Mouse (Mus musculus): ENCODE results near the gene Sf3a1. TPM values are rescaled to one million over a fixed set of nuclear protein-coding genes. Genes with fewer than 3 reads are reported as not detected.

The Sf3a1 gene
- total RNA-seq, 2 experiments from 2014 or later: 73.1 to 74.1 TPM

DNA sequence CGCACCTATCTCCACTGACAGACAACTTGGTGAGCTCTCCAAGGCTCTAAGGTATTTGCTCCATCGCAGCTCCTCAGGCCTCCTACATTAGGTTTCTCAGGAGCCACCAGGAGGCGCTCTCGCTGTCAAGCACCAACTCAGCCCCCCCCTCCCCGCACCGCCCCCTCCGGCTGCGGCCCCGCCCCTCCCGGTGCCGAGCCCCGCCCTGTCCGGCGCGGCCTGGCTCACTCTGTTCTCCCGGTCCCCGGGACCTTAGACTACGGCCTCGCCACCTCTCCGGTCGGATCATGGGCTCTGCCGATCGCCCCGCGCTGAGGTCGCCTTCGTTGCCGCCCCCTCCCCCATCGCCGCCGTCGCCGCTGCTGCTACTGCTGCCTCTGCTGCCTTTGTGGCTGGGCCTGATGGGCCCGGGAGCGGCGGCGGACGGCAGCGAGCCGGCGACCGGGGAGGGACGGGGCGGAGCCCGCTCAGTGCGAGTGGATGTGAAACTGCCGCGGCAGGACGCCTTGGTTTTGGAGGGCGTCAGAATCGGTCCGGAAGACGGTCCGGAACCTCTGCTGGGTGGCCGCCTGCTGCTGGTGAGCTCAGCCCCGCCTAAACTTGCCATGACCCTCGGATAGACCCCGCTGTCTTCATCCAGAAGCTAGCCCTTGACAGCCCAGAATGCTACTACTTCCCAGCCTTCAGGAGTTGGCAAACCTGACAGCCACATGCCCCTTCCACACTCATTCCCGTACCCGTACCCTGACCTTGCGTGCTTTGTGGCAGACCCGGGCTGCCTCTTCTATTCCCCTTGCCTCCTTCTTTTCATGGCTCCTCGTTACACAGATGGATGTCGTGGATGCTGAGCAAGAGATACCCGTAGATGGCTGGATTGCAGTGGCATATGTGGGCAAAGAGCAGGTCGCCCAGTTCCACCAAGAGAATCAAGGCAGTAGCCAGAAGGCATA lies 24.9 kb upstream of the Sf3a1 start, which contains the start of gene Rnf215:
Rnf215 (plus strand) TSS at position 217 of the 950 bp plus-strand sequence.
- peak; percentile 93 to 95 for DNase-seq (ENCODE audit: low spot score in 2 of 2)

DNA sequence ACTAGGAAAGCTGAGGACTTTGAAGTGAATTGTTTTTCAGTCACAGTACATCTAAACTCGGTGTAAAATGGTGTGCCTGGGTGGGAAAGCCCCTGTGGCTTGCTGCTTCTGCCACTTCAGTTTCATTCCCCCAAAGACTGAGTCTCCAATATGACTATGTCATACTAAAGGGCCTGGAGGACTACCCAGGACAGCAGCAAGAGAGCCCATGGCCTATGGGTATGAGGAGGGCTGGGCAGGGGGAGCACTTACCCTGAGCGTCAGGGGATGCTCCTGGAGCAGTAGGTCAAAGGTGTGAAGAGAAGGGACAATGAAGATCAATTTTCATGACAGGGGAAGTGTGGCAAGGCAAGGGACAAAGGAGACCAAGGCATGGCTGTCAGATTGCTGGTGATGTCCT lies 21.2 kb upstream of the Sf3a1 start:
- no peak for DNase-seq (ENCODE audit: low spot score in 2 of 2)

DNA sequence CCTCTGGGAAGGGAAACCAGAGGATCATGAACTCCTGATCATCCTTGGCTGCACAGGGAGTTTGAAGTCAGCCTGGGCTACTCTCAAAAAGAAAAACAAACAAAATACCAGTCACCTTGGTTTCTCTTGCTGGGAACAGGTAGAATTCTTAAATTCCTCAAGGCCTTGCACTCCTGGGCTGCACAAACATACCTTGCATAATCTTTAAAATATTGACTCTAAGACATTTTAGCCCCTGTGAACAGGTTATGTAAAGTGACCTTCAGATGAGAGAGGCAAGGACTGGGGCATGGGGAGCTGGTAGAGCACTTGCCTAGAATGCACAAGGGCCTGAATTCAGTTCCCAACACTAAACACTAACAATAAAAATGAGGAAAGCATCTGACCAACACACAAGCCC lies 18.6 kb upstream of the Sf3a1 start:
- no peak for DNase-seq (ENCODE audit: low spot score in 2 of 2)

DNA sequence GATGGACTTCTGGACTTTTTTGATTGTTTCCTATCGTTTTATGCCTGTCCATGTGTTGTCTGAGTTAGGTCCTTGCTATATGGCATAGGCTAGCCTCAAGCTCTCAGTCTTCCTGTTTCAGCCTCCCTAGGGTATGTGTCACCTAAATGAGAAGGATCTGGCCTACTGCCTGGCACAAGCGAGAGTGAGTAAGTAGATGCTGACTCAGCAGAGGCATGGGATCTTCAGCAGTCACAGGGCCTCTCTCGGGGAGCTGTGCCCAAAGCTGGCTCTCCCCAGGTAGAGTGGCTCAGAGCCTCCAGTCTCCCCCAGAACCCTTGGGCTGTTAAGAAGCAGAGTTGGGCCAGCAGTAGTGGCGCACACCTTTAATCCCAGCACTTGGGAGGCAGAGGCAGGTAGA lies 17.8 kb upstream of the Sf3a1 start:
- no peak for DNase-seq (ENCODE audit: low spot score in 2 of 2)

DNA sequence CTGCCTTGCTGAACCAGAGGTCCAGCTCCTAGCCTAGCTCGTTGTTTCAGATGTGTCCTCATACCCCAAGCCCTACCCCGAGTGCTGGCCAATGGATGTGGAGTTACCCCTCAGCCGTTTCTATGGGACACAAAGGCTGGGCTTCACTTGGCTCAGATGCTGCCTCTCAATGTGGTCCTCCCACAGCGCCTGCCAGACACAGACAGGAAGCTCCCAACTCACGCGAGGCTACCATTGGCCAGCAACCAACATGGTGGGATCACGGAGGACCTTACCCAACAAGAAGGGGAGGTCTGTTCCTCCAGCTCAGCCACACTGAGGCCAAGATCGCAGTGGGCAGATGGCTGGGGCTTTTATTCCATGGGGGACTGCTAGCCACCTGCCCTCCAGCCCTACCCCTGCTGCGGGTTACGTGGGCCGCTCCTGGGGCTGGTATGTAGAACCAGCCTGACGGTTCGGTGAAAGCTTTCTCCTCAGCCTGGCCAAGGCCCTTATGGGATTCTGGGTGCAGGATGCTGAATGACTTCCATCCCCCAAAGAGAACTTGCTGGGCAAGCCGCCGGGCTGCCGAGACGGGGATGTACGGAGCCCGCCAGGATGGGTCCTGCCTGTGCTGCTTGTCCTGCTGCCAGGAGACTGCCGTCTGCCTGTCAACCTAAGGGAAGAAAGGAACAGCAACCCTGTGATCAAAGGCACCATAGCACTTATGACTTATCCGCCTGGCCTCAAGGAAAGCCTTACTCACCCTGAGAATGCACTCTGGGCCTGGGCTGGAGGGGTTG lies 16.7 kb upstream of the Sf3a1 start:
- no peak for DNase-seq (ENCODE audit: low spot score in 2 of 2)

DNA sequence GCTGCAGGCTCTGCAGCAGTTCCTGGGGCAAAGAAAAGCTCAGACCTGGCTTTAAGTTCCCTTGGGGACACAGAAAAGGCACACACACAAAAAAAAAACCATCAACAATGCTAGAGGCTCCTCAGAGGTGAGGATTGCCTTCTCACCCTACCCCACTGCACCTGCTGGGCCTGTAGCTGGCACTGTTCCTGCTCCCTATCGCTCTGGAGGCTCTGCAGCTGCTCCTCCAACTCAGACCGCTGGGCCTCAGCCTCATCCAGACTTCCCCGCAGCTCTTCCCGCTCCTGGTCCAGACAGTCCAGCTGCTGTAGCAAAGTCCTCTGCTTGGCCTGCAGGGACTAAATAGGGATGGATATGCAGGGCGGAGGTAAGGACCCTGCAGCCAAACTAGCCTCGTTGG lies 13.8 kb upstream of the Sf3a1 start:
- no peak for DNase-seq (ENCODE audit: low spot score in 2 of 2)

DNA sequence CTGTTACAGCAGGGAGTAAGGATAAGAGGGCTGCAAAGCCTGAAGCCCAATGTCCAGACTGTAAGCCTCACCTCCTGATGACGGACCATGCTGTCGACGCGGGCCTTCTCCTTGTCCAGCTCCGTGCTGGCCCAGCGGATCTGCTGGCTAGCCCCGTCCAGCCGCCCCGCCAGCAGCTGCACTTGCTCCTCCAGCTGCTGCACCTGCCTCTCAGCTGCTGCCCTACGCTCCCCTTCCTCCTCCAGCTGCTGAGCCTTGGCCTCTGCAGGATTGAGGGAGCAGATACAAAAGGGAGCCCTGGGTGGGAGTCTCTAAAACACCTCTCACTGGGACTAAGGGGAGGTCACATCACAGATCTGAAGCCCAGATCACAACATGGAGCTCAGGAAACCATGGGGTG lies 13.1 kb upstream of the Sf3a1 start:
- no peak for DNase-seq (ENCODE audit: low spot score in 2 of 2)

DNA sequence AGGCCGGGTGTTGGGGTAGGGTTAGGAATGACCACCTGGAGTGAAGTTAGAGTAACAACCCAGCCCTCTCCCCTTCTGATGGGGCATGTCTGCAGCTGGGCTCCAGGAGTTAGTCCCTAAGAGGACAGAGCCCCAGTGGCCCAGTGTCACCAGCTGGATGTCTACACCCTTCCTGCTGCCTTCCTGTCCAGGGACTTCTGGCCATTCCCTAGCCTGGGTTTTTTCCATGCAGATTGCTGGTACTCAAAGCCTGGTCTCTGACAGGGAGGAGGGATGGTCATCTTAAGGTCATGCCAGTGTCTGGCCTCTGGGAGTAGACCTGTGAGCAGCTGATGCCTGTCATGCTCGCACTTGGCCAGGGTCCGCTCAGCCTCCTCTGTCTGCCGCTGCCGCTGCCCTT lies 12.0 kb upstream of the Sf3a1 start:
- no peak for DNase-seq (ENCODE audit: low spot score in 2 of 2)

DNA sequence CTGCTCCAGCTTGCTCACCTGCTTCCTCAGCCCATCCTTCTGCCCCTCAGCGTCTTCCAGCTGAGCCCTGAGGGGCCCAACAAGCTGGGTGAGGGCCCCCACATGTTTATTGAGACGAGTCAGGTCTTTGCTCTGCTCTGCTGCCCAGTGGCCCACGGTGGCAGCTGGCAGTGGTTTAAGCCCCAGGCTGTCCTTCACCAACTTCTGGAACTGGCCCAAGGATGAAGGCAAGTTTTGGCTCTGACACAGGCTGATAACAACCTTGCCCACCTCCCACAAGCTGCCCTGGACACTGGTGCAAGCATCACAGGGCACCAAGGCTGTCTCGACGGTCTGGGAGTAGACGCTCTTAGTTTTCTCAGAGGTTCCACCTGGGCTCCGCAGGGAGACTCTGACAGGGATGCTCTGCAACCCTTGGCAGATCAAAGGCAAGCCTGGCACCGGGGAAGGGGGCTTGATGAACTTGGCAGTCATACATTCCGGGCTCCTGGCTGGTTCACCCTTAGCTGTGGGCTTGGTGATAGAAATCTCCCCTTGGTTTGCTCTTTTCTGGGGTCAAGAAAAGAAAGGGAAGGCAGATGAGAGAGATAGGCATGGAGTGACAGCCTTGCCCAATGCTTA lies 11.5 kb upstream of the Sf3a1 start:
- DNase-seq (ENCODE audit: low spot score in 2 of 2): no peak

DNA sequence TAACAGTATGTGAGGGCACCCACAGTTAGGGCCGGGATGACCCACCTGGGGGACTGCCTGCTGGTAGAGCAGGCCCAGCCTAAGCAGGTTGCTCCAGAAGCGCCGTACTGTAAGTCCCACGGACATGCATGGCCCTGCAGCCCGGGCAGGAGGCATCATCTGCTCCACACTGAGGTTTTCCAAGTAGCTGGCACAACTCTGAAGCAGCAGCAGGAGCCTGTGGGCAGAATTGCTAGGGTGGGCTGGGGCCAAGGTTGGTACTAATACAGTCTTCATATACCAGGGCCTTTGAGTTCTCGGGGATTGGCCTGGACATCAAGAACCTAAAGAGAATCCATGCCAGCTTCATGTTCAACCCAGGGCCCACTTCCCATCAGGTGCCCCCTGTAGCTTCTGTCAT lies 10.3 kb upstream of the Sf3a1 start:
- DNase-seq (ENCODE audit: low spot score in 2 of 2): no peak

DNA sequence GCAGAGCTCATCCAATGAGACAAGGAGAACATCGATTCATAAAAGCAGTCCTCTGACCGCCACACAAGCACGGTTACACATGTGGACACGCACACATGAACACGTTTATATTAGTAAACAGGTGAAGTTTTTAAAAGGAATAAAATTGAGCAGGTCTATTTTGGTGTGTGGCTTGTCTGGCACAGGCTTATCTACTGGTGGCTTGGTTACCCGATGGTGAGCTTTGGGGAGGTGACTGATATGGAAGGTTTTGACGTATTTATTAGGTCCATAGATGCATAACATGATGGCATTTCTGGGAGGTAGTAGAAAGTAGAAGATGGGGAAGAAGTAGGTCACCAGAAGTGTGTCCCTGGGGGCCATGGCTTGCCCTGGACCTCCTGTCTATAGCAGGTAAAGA lies 6.5 kb upstream of the Sf3a1 start:
- DNase-seq (ENCODE audit: low spot score in 2 of 2): no peak

DNA sequence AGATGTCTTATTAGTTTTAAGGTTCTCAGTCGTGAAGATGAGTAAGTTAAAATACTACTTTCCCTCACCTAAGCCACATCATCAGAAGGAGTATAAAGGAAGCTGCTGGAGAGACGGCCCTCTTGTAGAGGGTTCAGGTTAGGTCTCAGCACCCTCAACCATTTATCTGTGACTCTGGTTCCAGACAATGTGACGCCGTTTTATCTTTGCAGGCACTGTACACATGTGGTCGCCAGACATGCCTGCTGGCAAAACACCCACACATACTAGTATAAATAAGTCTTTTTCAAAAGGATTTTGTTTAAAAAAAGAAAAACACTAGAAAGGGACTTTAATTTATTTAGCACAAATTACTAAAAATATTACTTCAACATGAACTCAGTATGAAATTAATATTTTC lies 4.5 kb upstream of the Sf3a1 start:
- DNase-seq (ENCODE audit: low spot score in 2 of 2): no peak

DNA sequence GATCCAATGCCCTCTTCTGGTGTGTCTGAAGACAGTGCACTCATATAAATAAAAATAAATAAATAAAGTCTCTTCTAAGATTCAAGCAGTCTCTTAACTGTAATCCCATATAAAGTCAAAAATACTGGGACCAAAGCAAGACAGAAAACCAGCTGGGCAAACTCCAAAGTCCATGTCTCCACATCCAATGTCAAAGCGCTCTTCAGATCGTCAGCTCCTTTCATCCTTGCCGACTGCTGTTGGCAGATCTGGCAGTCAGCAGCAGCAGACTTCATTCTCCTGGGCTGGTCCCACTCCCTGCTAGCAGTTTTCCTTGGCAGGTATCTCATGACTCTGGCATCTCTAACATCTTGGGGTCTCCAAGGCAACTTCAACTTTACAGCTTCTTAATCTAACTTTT lies 1.5 kb upstream of the Sf3a1 start:
- no peak for DNase-seq (ENCODE audit: low spot score in 2 of 2)

DNA sequence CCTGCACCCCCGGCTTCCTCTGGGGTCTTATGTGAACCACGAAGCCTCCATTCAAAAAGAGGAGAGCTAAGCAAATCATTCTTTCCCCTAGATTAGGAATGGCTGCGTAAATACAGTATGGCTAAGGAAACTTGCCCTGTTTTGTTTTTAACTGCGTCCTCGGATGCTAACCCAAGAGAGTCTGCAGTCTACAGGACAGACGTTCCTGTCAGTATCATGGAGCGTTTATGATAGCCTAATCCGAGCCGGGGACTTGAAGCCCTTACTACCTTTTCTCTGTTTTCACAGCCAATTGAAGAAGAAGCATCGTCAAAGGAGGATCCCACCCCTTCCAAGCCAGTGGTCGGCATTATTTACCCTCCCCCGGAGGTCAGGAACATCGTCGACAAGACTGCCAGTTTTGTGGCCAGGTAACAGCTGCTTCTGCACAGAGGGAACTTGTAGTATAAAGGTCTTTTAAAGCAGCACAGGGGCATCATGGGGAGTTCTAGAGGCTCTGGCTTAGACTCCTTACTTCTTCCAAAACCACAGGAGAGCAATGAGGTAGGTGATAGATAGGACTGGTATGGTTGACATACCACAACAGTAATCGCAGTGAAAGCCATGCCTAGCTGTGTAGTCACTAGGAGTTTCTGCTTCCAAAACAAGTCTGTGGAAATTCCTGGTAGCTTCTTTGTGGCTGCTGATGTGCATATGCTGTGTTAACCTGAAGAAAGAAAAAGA lies 769 bp downstream of the Sf3a1 start:
- DNase-seq (ENCODE audit: low spot score in 2 of 2): no peak

DNA sequence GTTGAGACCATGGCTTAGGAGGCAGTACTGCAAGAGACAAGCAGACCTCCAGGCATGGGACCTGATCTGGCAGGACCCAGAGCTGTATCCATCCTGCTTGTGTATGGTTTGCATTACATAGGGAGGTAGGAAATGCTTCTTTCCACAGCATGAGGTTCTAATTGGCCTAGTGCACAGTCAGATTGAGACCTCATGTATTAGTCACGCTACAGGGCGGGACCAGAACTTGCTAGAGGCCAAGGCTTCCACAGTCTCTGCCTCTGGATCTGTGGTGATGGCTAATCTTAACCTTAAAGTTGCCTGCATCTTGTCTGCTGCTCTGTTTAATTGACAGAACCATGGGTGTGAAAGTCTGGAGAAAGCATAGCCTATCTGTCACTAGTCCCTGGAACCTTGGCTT lies 4.6 kb downstream of the Sf3a1 start:
- DNase-seq (ENCODE audit: low spot score in 2 of 2): no peak

DNA sequence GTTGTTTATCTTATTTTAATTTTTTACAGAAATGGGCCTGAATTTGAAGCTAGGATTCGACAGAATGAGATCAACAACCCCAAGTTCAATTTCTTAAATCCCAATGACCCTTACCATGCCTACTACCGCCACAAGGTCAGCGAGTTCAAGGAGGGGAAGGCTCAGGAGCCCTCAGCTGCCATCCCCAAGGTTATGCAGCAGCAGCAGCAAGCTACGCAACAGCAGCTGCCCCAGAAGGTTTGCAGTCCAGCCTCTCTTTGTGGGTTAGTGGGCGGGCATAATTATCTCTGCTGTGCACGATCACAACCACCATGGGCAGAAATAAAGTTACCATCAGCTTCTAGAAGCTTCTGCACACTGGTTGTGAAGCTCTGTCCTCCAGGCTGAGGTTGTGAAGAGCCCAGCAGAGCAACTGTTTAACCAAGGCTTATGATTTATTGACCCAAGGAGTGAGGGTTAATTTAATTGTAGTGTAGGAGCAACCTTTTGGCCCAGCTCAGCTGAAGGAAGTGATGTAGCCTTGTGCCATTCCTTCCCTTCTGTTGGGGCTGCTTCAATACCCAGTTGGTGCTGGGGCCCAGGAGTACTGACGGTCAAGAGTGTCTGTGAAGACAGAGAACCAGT lies 6.4 kb downstream of the Sf3a1 start:
- DNase-seq (ENCODE audit: low spot score in 2 of 2): no peak

DNA sequence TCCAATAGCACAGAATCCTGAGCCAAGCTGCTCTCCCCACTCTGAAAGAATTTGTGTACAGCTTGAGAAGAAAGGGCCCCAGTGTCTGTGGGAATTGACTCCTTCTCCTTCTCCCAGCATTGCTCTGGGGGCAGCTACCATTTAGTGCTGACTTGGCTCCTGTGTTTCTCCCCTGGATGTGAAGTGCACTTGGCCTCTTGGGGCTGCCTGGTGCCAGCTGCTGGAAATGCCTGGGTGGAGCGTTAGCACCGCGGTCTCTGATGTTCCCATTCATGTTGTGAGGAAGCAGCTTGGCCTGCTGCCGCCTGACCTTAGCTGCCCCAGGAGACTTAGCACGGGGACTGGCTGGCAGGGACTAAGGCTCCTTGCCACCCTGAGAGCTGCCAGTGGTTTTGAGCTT lies 14.4 kb downstream of the Sf3a1 start:
- DNase-seq (ENCODE audit: low spot score in 2 of 2): peak; percentile 32 to 45

DNA sequence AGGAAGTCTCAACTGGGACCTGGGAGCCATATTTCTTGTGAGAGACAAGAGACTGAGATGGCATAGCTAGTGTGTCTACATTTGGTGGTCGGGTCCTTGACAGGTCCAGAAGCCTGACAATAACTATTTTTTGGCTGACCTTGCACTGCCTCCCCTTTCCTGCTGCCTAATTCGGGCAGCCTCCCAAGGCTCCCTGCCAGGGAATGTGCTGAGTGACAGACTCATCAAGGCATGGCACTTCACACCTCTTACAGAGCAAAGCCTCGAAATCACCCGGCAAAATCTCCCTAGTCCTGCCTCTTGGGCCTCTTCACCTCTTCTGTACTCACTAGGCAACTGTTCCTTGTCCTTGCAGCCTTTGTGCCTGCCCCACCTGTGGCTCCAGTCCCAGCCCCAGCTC lies 17.6 kb downstream of the Sf3a1 start:
- DNase-seq (ENCODE audit: low spot score in 2 of 2): no peak

DNA sequence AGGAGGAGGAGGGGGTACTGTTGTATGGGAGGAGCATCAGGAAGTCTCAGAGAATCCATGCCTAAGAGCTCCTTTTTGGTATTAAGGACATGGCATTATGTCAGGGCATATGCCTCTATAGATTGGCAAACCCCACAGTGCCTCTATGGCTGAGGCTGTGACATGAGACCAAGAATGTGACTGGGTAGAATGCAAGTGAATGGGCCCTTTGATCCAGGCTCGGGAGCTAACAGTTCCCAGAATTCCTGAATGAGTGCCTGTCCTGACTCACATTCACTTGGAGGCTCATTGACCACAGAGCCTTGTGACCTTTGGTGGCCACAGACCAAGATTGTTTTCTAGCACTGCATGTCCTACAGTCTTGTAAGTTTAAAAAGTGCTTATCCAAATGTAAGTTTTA lies 21.9 kb downstream of the Sf3a1 start:
- no peak for DNase-seq (ENCODE audit: low spot score in 2 of 2)

DNA sequence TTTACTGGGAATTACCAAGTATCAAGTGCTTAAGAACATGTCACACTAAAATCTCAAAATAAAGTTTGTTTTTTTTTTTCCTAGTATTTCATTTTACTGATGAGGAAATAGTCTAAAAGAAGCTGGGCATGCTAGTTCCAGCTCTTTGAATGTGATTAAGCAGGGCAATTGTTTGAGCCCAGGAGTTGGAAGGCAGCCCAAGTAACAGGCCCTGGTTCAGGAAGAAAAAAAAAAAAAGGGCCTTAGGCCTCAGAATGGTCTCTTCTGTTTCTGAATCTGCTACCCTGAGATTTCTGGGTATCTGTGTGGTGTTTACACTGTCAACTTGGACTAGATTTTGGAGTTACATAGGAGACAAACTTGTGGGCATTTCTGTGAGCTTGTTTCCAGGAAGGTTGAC lies 23.4 kb downstream of the Sf3a1 start:
- DNase-seq (ENCODE audit: low spot score in 2 of 2): no peak
